Mouse (Mus musculus) bone marrow, adult 2 months (tissue): ENCODE measurements around the gene Grin2c.

Experiments used
- CTCF ChIP-seq: fragments of 200-500 bp; IDR thresholded peaks from 2 replicates; pipeline ENCODE4 v1.5.1; 2011; ENCODE audit warnings: low read length, control low read depth; ENCODE audit not compliant: control insufficient read depth, insufficient read depth
- POLR2A ChIP-seq: fragments of 200-500 bp; IDR thresholded peaks from 2 replicates; pipeline ENCODE4 v1.6.1; 2011; ENCODE audit warnings: low read depth, mild to moderate bottlenecking, control low read depth, low read length, borderline replicate concordance; ENCODE audit not compliant: control insufficient read depth

DNA sequence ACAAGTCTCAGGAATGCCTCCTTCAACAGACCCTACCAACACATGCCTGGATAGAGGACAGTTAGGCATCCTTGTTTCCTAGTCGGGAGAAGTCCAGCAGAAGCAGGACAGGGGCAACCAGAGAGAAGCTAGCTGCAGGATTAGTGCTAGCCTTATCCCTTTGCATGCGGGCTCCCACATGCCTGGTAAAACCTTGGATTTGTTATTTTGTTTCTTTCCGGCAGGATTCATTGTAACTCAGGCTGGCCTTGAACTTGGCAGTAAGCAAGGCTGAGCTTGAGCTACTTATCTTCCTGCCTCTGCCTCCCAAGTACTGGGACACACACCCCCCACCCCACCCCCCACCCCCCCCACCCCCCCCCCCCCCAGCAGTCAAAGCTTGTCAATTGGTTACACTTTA, 15.8 kb downstream of the Grin2c start:
- no peak for TF ChIP-seq CTCF
- no peak for TF ChIP-seq POLR2A
